Mouse (Mus musculus) heart, postnatal 25 days (tissue): Measurements from ENCODE around the gene Defb25. TPM values are rescaled to one million over a fixed set of nuclear protein-coding genes. Genes with fewer than 3 reads are reported as not detected.

Source experiments
- DNase-seq: peaks from one replicate; pipeline ENCODE4 v3.0.0; 2022; ENCODE audit warnings: low spot score
- intact Hi-C: fragments of 180-260 bp; cut with DNase I; formaldehyde crosslinking; loops from one replicate; pipeline ENCODE4 v1.15.1; 2025
- total RNA-seq, 2 experiments: library from RNA; stranded (reverse); gene quantifications; 2 replicates each; pipeline ENCODE4 v1.2.3; 2021

Gene Defb25
- total RNA-seq, 2 experiments from 2014 or later: not detected

GRCm38 (mm10) chr2:152629239-152629638, 6.4 kb upstream of the Defb25 start:
- no peak for DNase-seq
- intact Hi-C loops: no loop called here

GRCm38 (mm10) chr2:152628066-152628465, 5.2 kb upstream of the Defb25 start:
- no peak for DNase-seq

GRCm38 (mm10) chr2:152626774-152627591, 4.1 kb upstream of the Defb25 start, which contains the start of gene Rem1:
TSS of gene Rem1 (plus strand) at chr2:152626951.
- no peak for DNase-seq
- intact Hi-C loops: no loop called here

More at GRCm38 (mm10) chr2:152628066-152628465, 5.2 kb upstream of the Defb25 start:
- intact Hi-C loops: no loop called here

- intact Hi-C loops: no loop called here
Measured at GRCm38 (mm10) chr2:152625256-152625655, 2.4 kb upstream of the Defb25 start.

GRCm38 (mm10) chr2:152624566-152624965, 1.7 kb upstream of the Defb25 start:
- intact Hi-C loops: no loop called here
- no peak for DNase-seq

More at GRCm38 (mm10) chr2:152625256-152625655, 2.4 kb upstream of the Defb25 start:
- DNase-seq: no peak

GRCm38 (mm10) chr2:152622151-152622550, 702 bp downstream of the Defb25 start:
- intact Hi-C loops: no loop called here
- DNase-seq: no peak

GRCm38 (mm10) chr2:152620367-152621134, 2.3 kb downstream of the Defb25 start:
- intact Hi-C loops: no loop called here
- DNase-seq: no peak

- DNase-seq: no peak
- intact Hi-C loops: loop anchor here (5.0 to 10.0 kb wide), 2 partner anchors 147 to 215 kb away; partner anchors contain the start of gene Bcl2l1
Measured at GRCm38 (mm10) chr2:152617374-152617773, 5.5 kb downstream of the Defb25 start.

GRCm38 (mm10) chr2:152616470-152616869, 6.4 kb downstream of the Defb25 start:
- no peak for DNase-seq
- intact Hi-C loops: loop anchor here (5.0 to 10.0 kb wide), 2 partner anchors 148 to 216 kb away; partner anchors contain the start of gene Bcl2l1

GRCm38 (mm10) chr2:152615563-152615962, 7.3 kb downstream of the Defb25 start:
- DNase-seq: no peak
- intact Hi-C loops: loop anchor here (1.0 to 10.0 kb wide), 3 partner anchors 42 to 217 kb away; partner anchors contain the start of gene Bcl2l1

- DNase-seq: no peak
- intact Hi-C loops: loop anchor here (10.0 kb wide), 1 partner anchor 153 kb away; no protein-coding TSS in a partner anchor
Measured at GRCm38 (mm10) chr2:152612193-152612592, 10.7 kb downstream of the Defb25 start.

GRCm38 (mm10) chr2:152608719-152609118, 14.1 kb downstream of the Defb25 start:
- intact Hi-C loops: no loop called here

GRCm38 (mm10) chr2:152607746-152608145, 15.1 kb downstream of the Defb25 start:
- intact Hi-C loops: no loop called here
- DNase-seq: no peak

More at GRCm38 (mm10) chr2:152608719-152609118, 14.1 kb downstream of the Defb25 start:
- no peak for DNase-seq

- intact Hi-C loops: loop anchor here (5.0 kb wide), 1 partner anchor 47 kb away; no protein-coding TSS in a partner anchor
- no peak for DNase-seq
Measured at GRCm38 (mm10) chr2:152604057-152604456, 18.8 kb downstream of the Defb25 start, which contains the start of gene Defb36. TSS of gene Defb36 (plus strand) at chr2:152604327.

- intact Hi-C loops: loop anchor here (5.0 kb wide), 1 partner anchor 44 kb away; no protein-coding TSS in a partner anchor
Measured at GRCm38 (mm10) chr2:152601275-152601960, 21.4 kb downstream of the Defb25 start.

GRCm38 (mm10) chr2:152600076-152600475, 22.8 kb downstream of the Defb25 start:
- intact Hi-C loops: loop anchor here (5.0 kb wide), 1 partner anchor 43 kb away; no protein-coding TSS in a partner anchor
- no peak for DNase-seq

More at GRCm38 (mm10) chr2:152601275-152601960, 21.4 kb downstream of the Defb25 start:
- no peak for DNase-seq

- DNase-seq: no peak
- intact Hi-C loops: no loop called here
Measured at GRCm38 (mm10) chr2:152599299-152599698, 23.6 kb downstream of the Defb25 start, which contains the start of gene Defb45. TSS of gene Defb45 (minus strand) at chr2:152599399.

- no peak for DNase-seq
- intact Hi-C loops: loop anchor here (5.0 kb wide), 1 partner anchor 137 kb away; no protein-coding TSS in a partner anchor
Measured at GRCm38 (mm10) chr2:152589021-152589420, 33.8 kb downstream of the Defb25 start.

GRCm38 (mm10) chr2:152588450-152588849, 34.4 kb downstream of the Defb25 start:
- intact Hi-C loops: loop anchor here (5.0 kb wide), 1 partner anchor 136 kb away; no protein-coding TSS in a partner anchor
- no peak for DNase-seq
